Mouse (Mus musculus): Measurements from ENCODE around the gene Kif13a. TPM values are rescaled to one million over a fixed set of nuclear protein-coding genes. Genes with fewer than 3 reads are reported as not detected.

Kif13a gene
- polyA plus RNA-seq, 1 experiment from 2014 or later: 38.7 TPM

DNA sequence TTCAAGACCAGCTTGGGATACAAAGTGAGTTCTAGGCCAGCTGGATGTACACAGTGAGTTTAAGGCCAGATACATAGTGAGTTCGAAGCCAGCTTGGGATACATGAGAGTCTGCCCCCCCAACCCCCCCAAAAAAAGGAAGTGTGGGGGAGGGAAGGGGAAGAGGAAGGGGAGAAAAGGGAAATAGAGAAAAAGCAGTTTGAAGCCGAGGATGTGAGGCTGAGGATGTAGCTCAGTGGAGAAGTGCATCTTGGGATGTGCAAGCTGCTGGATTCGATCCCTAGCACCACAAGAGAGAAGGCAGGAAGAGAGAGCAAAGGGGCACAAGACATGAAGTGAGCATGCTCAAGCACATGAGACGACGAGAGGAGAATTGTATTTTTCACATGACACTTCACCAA is 23.7 kb downstream of the Kif13a start:
- no peaks in the 10 kb centered on the region for H3K27me3 ChIP-seq
- POLR2A ChIA-PET: no interaction called here
- ATAC-seq (no peak), DNase-seq (ENCODE audit: low read depth, low spot score) (no peak)
- in situ Hi-C loops (cut with MboI; ENCODE audit: low pct_unique_long_range_greater_than_20kb): no loop called here
- TF ChIP-seq CTCF (IDR thresholded peaks at IDR 0.05): no peak
- CTCF ChIA-PET: no interaction called here

DNA sequence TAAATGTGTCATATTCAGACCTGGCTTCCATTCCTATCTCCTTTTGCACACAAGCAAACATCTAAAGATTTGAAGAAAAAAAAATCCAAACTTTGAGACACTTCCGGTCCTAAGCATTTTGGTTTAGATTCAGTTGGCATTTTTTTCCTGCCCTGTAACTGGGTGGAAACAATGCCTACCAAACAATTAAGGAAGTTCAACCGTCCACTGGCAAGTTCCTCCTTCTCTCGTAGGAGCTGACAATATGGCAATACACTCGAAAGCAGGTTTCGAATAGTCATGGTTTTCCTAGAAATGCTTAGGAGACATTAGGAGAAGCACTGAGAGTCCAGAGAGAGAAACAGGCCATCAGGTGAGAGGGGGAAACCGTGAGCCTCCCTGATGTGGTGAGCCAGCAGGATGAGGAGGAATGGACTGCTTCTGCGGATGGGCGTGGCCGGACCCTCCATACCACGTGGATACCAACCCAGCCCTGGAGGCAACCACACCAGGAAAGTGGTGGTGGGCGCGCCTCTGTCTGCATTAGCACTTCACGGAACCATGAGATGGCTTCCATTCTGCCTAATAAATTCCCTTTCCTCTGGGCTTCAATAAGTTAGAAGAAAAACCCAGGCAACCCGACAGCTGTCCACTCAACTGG is 24.6 kb downstream of the Kif13a start:
- no peak for ATAC-seq
- in situ Hi-C loops (cut with MboI; ENCODE audit: low pct_unique_long_range_greater_than_20kb): no loop called here
- H3K27me3 ChIP-seq: no peaks in the 10 kb centered on the region
- ChIA-PET POLR2A (interaction anchor here (0.5 kb wide), 1 partner anchor 11 kb away, joined by 5 read pairs; no protein-coding TSS in a partner anchor), CTCF (no interaction called here)
- TF ChIP-seq CTCF (IDR thresholded peaks at IDR 0.05): no peak
- DNase-seq (ENCODE audit: low read depth, low spot score): no peak

DNA sequence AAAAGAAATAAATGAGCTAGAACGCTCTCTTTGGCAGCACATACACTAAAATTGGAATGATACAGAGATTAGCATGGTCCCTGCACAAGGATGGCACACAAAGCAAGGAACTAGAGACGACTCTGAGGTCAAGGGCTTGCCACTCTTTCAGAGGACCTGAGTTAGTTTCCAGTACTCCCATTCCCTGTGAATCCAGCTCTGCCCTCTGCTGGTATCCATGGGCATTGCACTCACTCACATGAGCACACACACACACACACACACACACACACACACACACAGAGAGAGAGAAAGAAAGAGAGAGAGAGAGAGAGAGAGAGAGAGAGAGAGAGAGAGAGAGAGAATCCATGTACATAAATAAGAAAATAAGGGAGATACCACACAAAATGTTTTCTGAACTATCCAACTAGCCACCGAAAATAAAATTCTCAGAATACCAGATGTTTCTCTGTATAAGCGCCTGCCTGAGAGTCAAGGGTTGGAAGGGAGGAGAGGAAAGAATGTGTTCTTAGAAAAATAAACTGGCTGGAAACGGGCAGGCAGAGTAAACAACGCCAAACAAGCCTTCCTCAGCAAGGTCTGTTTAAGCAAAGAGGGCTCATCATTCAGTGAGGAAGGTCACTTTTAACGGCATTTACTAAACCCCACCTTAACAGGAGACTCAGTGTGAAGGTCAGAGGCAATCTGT is 27.0 kb downstream of the Kif13a start:
- DNase-seq (ENCODE audit: low read depth, low spot score): no peak
- H3K27me3 ChIP-seq: no peaks in the 10 kb centered on the region
- no peak for TF ChIP-seq CTCF (IDR thresholded peaks at IDR 0.05)
- POLR2A ChIA-PET: no interaction called here
- CTCF ChIA-PET: interaction anchor here (1.0 kb wide), 1 partner anchor 10 kb away, joined by 3 read pairs; no protein-coding TSS in a partner anchor
- in situ Hi-C loops (cut with MboI; ENCODE audit: low pct_unique_long_range_greater_than_20kb): no loop called here
- no peak for ATAC-seq

DNA sequence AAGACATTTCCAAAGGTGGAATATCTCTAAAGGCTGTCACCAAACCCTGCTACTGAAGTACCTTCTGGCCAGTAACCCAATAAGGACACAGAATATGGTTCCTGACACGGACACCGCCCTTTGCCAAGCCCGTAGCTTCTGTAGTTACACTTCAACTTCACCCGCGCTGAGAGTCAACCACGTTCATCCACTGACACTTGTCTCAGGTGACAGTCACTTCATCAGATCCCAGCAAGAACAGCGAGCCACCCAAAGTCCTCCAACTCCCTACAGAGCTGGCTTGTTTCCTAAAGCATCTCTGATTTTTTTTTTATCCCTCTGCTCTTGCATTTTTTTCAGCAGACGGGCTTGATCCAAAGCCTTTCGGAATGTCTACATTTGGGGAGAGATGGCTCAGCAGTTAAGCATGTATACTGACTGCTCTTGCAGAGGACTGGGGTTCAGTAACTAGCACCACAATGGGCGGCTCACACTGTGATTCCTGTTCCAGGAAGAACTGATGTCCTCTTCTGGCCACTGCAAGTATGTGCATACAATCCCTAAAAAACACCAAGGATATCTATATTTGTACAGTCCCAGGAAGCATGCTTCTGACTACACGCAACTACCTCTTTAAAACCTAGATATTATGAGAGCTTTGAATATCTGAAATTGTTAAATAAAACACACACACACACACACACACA is 28.7 kb downstream of the Kif13a start:
- H3K27me3 ChIP-seq: no peaks in the 10 kb centered on the region
- DNase-seq (ENCODE audit: low read depth, low spot score) (no peak), ATAC-seq (no peak)
- ChIA-PET CTCF (interaction anchor here (1.4 to 1.5 kb wide), 2 partner anchors 10 to 16 kb away, joined by 3 read pairs; no protein-coding TSS in a partner anchor), POLR2A (no interaction called here)
- in situ Hi-C loops (cut with MboI; ENCODE audit: low pct_unique_long_range_greater_than_20kb): no loop called here
- peak; percentile 28 for TF ChIP-seq CTCF (IDR thresholded peaks at IDR 0.05)

DNA sequence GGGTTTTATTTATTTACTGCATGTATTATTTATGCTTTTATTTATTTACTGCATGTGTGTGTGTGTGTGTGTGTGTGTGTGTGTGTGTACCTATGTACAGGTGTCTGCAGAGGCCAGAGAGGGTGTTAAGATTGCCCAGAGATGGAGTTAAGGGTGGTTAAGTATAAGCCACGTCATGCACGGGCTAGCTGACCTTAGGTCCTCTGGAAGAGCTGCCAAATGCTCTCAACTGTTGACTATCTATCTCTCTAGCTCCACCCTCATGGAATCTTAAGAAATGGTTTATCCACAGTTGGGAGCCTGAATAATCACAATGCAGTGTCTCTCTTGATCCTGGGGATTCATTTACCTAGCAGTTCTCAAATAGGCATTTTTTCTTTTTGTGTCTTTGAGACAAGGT is 30.8 kb downstream of the Kif13a start:
- CTCF ChIA-PET: no interaction called here
- TF ChIP-seq CTCF (IDR thresholded peaks at IDR 0.05): no peak
- POLR2A ChIA-PET: no interaction called here
- ATAC-seq: no peak
- DNase-seq (ENCODE audit: low read depth, low spot score): no peak
- in situ Hi-C loops (cut with MboI; ENCODE audit: low pct_unique_long_range_greater_than_20kb): no loop called here
- no peaks in the 10 kb centered on the region for H3K27me3 ChIP-seq

DNA sequence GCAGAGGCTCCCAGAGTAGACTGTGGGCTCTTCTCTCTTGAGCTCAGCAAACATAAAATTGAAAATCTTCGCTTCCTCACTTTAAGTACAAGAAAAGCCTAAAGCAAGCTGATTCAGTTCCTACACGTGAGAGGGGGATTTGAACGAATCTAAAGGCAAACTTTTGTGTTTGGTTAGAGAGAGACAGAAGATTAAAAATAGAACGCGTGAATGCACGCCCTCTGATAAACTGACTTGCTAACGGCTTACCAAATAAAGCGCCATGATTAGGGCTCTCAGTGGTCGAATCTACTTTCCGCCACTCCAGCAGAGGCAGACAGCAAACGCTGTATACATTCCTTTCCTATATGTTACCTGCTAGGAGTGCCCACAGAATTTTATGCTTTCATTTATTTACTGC is 31.3 kb downstream of the Kif13a start:
- ChIA-PET POLR2A (no interaction called here), CTCF (no interaction called here)
- DNase-seq (ENCODE audit: low read depth, low spot score) (no peak), ATAC-seq (no peak)
- in situ Hi-C loops (cut with MboI; ENCODE audit: low pct_unique_long_range_greater_than_20kb): no loop called here
- no peak for TF ChIP-seq CTCF (IDR thresholded peaks at IDR 0.05)
- H3K27me3 ChIP-seq: no peaks in the 10 kb centered on the region

DNA sequence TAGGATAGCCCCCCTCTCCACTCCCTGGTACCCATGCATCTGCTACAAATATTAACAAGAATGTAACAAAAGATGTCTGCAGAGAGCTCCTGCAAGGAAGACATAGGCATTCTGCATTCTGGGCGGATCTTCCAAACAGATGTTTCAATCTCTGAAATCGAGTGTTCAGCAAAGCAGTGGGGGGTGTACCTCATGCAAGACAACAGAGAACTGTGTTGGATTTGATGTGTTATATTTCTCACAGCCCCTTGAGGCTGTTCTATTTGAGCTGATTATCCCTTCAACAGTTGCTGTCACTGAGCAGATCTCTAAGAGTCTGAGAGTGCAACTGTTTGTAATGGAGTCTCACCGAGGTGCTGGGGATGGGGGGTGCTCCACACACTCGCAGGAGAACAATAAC is 37.3 kb downstream of the Kif13a start:
- ChIA-PET CTCF (interaction anchor here (0.9 to 1.1 kb wide), 2 partner anchors 9 to 10 kb away, joined by 3 read pairs; no protein-coding TSS in a partner anchor), POLR2A (no interaction called here)
- no peaks in the 10 kb centered on the region for H3K27me3 ChIP-seq
- in situ Hi-C loops (cut with MboI; ENCODE audit: low pct_unique_long_range_greater_than_20kb): no loop called here
- no peak for TF ChIP-seq CTCF (IDR thresholded peaks at IDR 0.05)
- ATAC-seq (no peak), DNase-seq (ENCODE audit: low read depth, low spot score) (no peak)

DNA sequence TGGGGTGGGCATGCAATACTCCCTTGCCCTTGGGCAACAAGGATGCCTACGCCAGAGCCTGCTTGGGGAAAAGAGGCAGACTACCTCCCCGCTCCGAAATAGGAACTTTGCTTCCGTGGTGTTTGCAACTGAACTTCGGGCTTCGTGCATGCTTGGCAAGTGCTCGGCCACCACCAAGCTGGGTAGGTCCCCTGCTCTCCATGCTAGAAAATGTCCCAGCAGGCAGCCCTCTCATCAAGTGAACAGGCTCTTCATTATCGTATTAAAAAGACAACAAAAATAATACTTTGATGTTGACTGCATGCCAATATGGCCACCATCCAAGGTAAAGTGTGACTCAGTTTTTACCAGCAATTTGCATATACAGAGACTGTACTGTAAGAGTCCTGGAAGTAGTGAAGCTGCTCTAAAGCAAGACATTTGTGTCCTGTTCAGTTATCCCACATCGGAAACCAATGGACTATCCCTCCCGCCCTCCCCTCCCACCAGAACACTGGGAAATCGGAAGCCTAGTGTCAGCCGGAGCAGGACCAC is 41.5 kb downstream of the Kif13a start:
- TF ChIP-seq CTCF (IDR thresholded peaks at IDR 0.05): no peak
- peak; percentile 31 for DNase-seq (ENCODE audit: low read depth, low spot score)
- in situ Hi-C loops (cut with MboI; ENCODE audit: low pct_unique_long_range_greater_than_20kb): no loop called here
- ChIA-PET CTCF (no interaction called here), POLR2A (no interaction called here)
- no peaks in the 10 kb centered on the region for H3K27me3 ChIP-seq
- ATAC-seq: no peak

DNA sequence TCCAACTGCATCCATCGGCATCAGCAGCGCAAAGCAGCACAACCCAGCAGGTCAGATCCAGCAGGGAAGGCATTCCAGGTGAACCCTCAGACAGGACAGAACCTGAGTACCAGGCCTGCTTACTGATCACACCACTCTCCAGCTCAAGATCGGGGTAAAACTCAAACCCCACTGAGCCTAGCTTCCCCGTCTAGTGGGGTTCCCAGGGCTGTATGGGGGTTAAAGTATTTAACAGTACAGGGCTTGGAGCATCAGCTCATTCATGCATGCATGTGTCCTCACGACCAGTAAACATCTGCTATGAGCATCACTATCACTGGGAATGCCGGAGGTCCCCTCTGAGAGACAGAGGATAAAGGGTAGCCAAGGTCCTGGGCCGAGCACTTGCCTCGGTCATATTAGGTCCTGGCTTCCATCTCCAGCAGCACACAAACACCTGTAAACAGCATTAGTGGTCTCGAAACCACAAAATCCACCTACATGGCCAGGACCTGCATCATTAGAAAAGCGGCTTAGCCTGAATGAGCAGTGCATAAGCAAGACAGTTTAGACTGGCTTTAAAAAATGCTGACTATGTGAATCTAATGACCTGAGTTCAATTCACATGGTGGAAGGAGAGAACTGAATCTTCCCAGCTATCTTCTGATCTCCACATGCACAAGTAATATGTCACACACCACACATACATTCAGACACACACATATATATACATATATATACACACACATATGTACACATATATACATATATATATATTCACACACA is 43.0 kb downstream of the Kif13a start:
- in situ Hi-C loops (cut with MboI; ENCODE audit: low pct_unique_long_range_greater_than_20kb): no loop called here
- no peaks in the 10 kb centered on the region for H3K27me3 ChIP-seq
- POLR2A ChIA-PET: no interaction called here
- DNase-seq (ENCODE audit: low read depth, low spot score): no peak
- CTCF ChIA-PET: interaction anchor here (1.2 kb wide), 1 partner anchor 8 kb away, joined by 3 read pairs; no protein-coding TSS in a partner anchor
- no peak for TF ChIP-seq CTCF (IDR thresholded peaks at IDR 0.05)
- no peak for ATAC-seq

DNA sequence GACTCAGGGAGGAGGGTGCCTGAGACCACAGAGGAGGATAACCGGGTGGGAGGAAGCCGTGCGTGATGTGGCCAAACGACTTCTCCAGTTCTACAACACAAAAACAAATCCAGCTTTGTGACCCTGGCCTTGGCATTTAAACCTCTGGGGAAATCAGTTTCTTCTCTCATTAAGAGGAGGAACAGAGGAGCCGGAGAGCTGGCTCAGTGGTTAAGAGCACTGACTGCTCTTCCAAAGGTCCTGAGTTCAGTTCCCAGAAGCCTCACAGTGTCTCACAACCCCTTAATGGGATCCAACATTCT is 44.0 kb downstream of the Kif13a start:
- TF ChIP-seq CTCF (IDR thresholded peaks at IDR 0.05): no peak
- DNase-seq (ENCODE audit: low read depth, low spot score): no peak
- in situ Hi-C loops (cut with MboI; ENCODE audit: low pct_unique_long_range_greater_than_20kb): no loop called here
- ATAC-seq: no peak
- ChIA-PET CTCF (no interaction called here), POLR2A (no interaction called here)
- H3K27me3 ChIP-seq: no peaks in the 10 kb centered on the region

Data from Patski (cell line).